Mouse (Mus musculus) heart, embryonic 13.5 days (tissue): ENCODE data around the gene Stx11. TPM values are rescaled to one million over a fixed set of nuclear protein-coding genes. Genes with fewer than 3 reads are reported as not detected.

ENCODE experiments used
- ATAC-seq: fragments of 200-750 bp; cut with Nextera tagmentation; 2 replicates; pipeline ENCODE4 v1.8.0; 2017; ENCODE audit warnings: moderate TSS enrichment; ENCODE audit not compliant: insufficient number of reproducible peaks, low FRiP score, low TSS enrichment; ENCODE audit errors: extremely low read depth
- H3K27ac ChIP-seq: fragments of 300-500 bp; sonication (generic); replicated peaks from 2 replicates; pipeline ENCODE4 v1.5.1; 2015; ENCODE audit warnings: moderate library complexity, mild to moderate bottlenecking, inconsistent platforms
- H3K27me3 ChIP-seq: fragments of 300-500 bp; sonication (generic); replicated peaks from 2 replicates; pipeline ENCODE4 v1.6.1; 2015; ENCODE audit warnings: mild to moderate bottlenecking, inconsistent platforms
- H3K36me3 ChIP-seq: fragments of 300-500 bp; sonication (generic); 2 replicates; pipeline ENCODE4 v1.6.1; 2015; ENCODE audit warnings: mild to moderate bottlenecking, inconsistent platforms
- H3K4me1 ChIP-seq: fragments of 300-500 bp; sonication (generic); 2 replicates; pipeline ENCODE4 v1.6.1; 2015; ENCODE audit warnings: inconsistent platforms
- H3K4me2 ChIP-seq: fragments of 300-500 bp; sonication (generic); 2 replicates; pipeline ENCODE4 v1.6.1; 2015; ENCODE audit warnings: inconsistent platforms, mild to moderate bottlenecking, moderate library complexity
- H3K4me3 ChIP-seq: fragments of 300-500 bp; sonication (generic); 2 replicates; pipeline ENCODE4 v1.5.1; 2015; ENCODE audit warnings: moderate library complexity, mild to moderate bottlenecking, inconsistent platforms
- H3K9ac ChIP-seq: fragments of 300-500 bp; sonication (generic); 2 replicates; pipeline ENCODE4 v1.6.1; 2015; ENCODE audit warnings: inconsistent platforms, mild to moderate bottlenecking, moderate library complexity
- H3K9me3 ChIP-seq: fragments of 300-500 bp; sonication (generic); 2 replicates; pipeline ENCODE4 v1.6.1; 2016; ENCODE audit warnings: inconsistent platforms
- WGBS: fragments of 180-500 bp; shearing (Covaris S2); methylation state at CpG from one replicate; pipeline ENCODE4 v1.1.7; 2015; ENCODE audit warnings: mixed read lengths; 5-methylcytosine and 5-hydroxymethylcytosine counted together
- polyA plus RNA-seq: library from polyadenylated mRNA; unstranded; fragments of >200 nt; fragmentation: Nextera tagmentation; extraction: Ambion mirVana; gene quantifications from 2 replicates; pipeline ENCODE4 v1.2.1, GENCODE M21; 2015

Gene Stx11
- polyA plus RNA-seq, 1 experiment from 2014 or later = 2.9 TPM

- H3K9ac ChIP-seq = peak overlapping the region; percentile 72
- 76% methylated on average over 13 of the region's 13 CpGs for WGBS
- peaks cover 19% of the 10 kb centered on the region for H3K4me1 ChIP-seq
- H3K36me3 ChIP-seq = no peaks in the 10 kb centered on the region
- H3K9me3 ChIP-seq = no peaks in the 10 kb centered on the region
- peak overlapping the region; percentile 84 for H3K27ac ChIP-seq
- H3K27me3 ChIP-seq = no peaks in the 10 kb centered on the region
- H3K4me3 ChIP-seq = peak overlapping the region; percentile 31
- no peak for ATAC-seq
- H3K4me2 ChIP-seq = peak overlapping the region; percentile 65
Observed at GRCm38 (mm10) chr10:12911451-12911850, 52.6 kb downstream of the Stx11 start.

GRCm38 (mm10) chr10:12909891-12910290, 54.2 kb downstream of the Stx11 start:
- no peak overlapping the region for H3K4me2 ChIP-seq
- no peaks in the 10 kb centered on the region for H3K36me3 ChIP-seq
- no peaks in the 10 kb centered on the region for H3K27me3 ChIP-seq
- no peaks in the 10 kb centered on the region for H3K9me3 ChIP-seq
- no peak overlapping the region for H3K27ac ChIP-seq
- no peak overlapping the region for H3K9ac ChIP-seq
- peaks cover 13% of the 10 kb centered on the region for H3K4me1 ChIP-seq
- ATAC-seq = no peak
- WGBS = 81% methylated on average over 2 of the region's 2 CpGs
- no peak overlapping the region for H3K4me3 ChIP-seq

GRCm38 (mm10) chr10:12909179-12909578, 54.9 kb downstream of the Stx11 start:
- no peaks in the 10 kb centered on the region for H3K9me3 ChIP-seq
- no peak overlapping the region for H3K4me3 ChIP-seq
- H3K4me1 ChIP-seq = peaks cover 13% of the 10 kb centered on the region
- WGBS = 71% methylated on average over 1 of the region's 1 CpGs
- no peak overlapping the region for H3K27ac ChIP-seq
- no peaks in the 10 kb centered on the region for H3K27me3 ChIP-seq
- H3K4me2 ChIP-seq = no peak overlapping the region
- H3K36me3 ChIP-seq = no peaks in the 10 kb centered on the region
- no peak for ATAC-seq
- no peak overlapping the region for H3K9ac ChIP-seq

GRCm38 (mm10) chr10:12904140-12904528, 60.0 kb downstream of the Stx11 start:
- Histone ChIP-seq H3K9me3 (no peaks in the 10 kb centered on the region), H3K4me3 (no peak overlapping the region), H3K27ac (no peak overlapping the region), H3K9ac (no peak overlapping the region), H3K36me3 (no peaks in the 10 kb centered on the region), H3K27me3 (no peaks in the 10 kb centered on the region), H3K4me1 (no peaks in the 10 kb centered on the region), H3K4me2 (no peak overlapping the region)
- 0 out of 2 replicates have a peak, but pooled peaks have one; percentile 31 for ATAC-seq
- 71% methylated on average over 5 of the region's 5 CpGs for WGBS

- no peaks in the 10 kb centered on the region for H3K27me3 ChIP-seq
- no peak for ATAC-seq
- H3K4me1 ChIP-seq = no peaks in the 10 kb centered on the region
- no peak overlapping the region for H3K27ac ChIP-seq
- H3K9me3 ChIP-seq = no peaks in the 10 kb centered on the region
- no peak overlapping the region for H3K4me3 ChIP-seq
- no peak overlapping the region for H3K9ac ChIP-seq
- 76% methylated on average over 5 of the region's 5 CpGs for WGBS
- H3K4me2 ChIP-seq = no peak overlapping the region
- no peaks in the 10 kb centered on the region for H3K36me3 ChIP-seq
Observed at GRCm38 (mm10) chr10:12903440-12904139, 60.5 kb downstream of the Stx11 start.

- H3K27me3 ChIP-seq = no peaks in the 10 kb centered on the region
- no peaks in the 10 kb centered on the region for H3K4me1 ChIP-seq
- no peak overlapping the region for H3K27ac ChIP-seq
- no peak for ATAC-seq
- H3K36me3 ChIP-seq = no peaks in the 10 kb centered on the region
- no peak overlapping the region for H3K4me3 ChIP-seq
- WGBS = 82% methylated on average over 5 of the region's 5 CpGs
- H3K4me2 ChIP-seq = no peak overlapping the region
- no peaks in the 10 kb centered on the region for H3K9me3 ChIP-seq
- H3K9ac ChIP-seq = no peak overlapping the region
Observed at GRCm38 (mm10) chr10:12899901-12900300, 64.2 kb downstream of the Stx11 start.

- WGBS = 89% methylated on average over 3 of the region's 3 CpGs
- no peaks in the 10 kb centered on the region for H3K36me3 ChIP-seq
- ATAC-seq = no peak
- H3K27me3 ChIP-seq = no peaks in the 10 kb centered on the region
- no peak overlapping the region for H3K4me3 ChIP-seq
- H3K9me3 ChIP-seq = no peaks in the 10 kb centered on the region
- no peaks in the 10 kb centered on the region for H3K4me1 ChIP-seq
- no peak overlapping the region for H3K4me2 ChIP-seq
- no peak overlapping the region for H3K9ac ChIP-seq
- no peak overlapping the region for H3K27ac ChIP-seq
Observed at GRCm38 (mm10) chr10:12893339-12893738, 70.8 kb downstream of the Stx11 start.

- no peaks in the 10 kb centered on the region for H3K9me3 ChIP-seq
- no peak overlapping the region for H3K27ac ChIP-seq
- H3K27me3 ChIP-seq = no peaks in the 10 kb centered on the region
- 60% methylated on average over 13 of the region's 13 CpGs for WGBS
- no peak for ATAC-seq
- H3K4me2 ChIP-seq = 0 out of 2 replicates have a peak overlapping the region, but pooled peaks have one; percentile 0
- H3K4me1 ChIP-seq = 0 out of 2 replicates have a peak, but pooled peaks cover 11% of the 10 kb centered on the region
- H3K36me3 ChIP-seq = no peaks in the 10 kb centered on the region
- no peak overlapping the region for H3K9ac ChIP-seq
- H3K4me3 ChIP-seq = no peak overlapping the region
Observed at GRCm38 (mm10) chr10:12888373-12888772, 75.7 kb downstream of the Stx11 start.

Other genes with a start within 250 kb of the Stx11 start
- 55.0 and 55.8 TPM in 2 replicates for gene Utrn, start 94.9 kb downstream of the Stx11 start, polyA plus RNA-seq
- 28.9 and 32.3 TPM in 2 replicates for gene Sf3b5, start 41.0 kb upstream of the Stx11 start, polyA plus RNA-seq
- gene Plagl1, start 96.2 kb upstream of the Stx11 start, polyA plus RNA-seq = 202 and 217 TPM in 2 replicates
- gene Zc2hc1b, start 213.7 kb upstream of the Stx11 start, polyA plus RNA-seq = not detected in 2 replicates
- gene Ltv1, start 228.9 kb upstream of the Stx11 start, polyA plus RNA-seq = 47.9 and 52.1 TPM in 2 replicates